Mouse (Mus musculus) embryo, embryonic 11 days (tissue): ENCODE data around the gene Map6.

Experiments used
- DNase-seq: peaks from one replicate; pipeline ENCODE4 v3.0.0-alpha.2; 2015

Map6 gene

GRCm38 (mm10) chr7:99267251-99267896, at the start of gene Map6:
Gene Map6, plus strand, starts transcription at chr7:99267447.
- DNase-seq: peak; percentile 63

- DNase-seq: no peak
These were observed 43.0 kb upstream of the Map6 start for GRCm38 (mm10) chr7:99224225-99224624.

DNA sequence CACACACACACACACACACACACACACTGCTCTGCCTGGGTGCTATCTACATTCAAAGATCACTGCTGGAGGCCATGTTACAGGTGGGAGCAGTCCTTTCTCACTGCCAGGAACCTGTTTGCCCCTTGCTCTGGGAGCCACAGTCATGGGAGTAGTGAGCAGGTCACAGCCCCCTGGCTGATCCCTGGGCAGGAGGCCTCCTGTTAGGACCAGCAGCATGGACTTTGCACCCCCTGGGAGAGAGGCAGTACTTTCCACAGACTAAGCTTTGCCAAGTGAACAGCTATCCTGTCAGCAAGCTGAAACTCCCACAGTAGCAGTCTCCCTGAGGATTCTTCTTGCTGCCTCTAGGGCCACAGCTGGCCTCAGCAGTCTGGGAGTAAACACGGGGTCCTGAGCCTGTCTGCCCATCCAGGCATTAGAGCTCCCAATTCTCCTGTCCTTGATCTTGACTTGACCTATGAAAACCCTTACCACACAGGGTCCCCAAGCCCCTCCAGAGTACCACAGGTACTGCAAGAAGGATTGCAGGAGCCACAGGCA, 42.5 kb upstream of the Map6 start:
- no peak for DNase-seq

DNA sequence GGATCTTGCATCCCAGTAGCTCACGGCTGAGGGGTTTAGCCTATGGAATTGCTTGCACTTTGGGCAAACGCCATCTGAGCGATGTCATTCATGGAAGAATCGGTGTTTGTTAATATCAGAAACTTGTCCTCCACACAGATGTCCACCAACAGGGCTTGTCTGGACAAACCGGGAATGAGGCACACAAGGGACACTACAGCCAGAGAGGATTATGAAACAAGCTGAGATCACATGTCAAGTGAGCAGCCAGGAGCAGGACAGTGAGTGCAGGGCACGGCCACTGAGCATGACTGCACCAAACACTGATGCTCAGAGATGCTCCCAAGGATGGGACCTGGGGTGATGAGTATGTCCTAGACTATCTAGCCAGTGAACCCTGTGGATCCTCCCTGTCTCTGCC, 41.8 kb upstream of the Map6 start:
- no peak for DNase-seq

DNA sequence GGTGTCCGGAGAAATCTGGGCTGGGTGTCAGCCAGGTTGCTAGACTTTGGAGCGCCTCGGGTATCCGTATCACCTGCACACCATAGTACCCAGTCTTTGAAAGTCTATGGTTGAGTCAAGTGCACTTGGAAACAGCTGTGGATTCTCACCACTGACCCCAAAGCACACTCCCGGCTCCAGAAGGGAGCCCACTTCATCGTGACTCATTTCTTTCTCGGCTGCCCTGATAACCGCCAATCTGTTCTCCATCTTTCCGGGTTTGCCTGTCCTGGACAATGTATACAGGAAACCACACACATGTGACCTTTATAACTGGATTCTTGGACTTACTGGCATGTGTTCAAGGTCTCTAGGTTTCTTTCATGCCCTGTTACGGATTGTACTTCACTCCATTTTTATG, 40.6 kb upstream of the Map6 start:
- DNase-seq: no peak

GRCm38 (mm10) chr7:99227267-99227666, 40.0 kb upstream of the Map6 start:
- no peak for DNase-seq

DNA sequence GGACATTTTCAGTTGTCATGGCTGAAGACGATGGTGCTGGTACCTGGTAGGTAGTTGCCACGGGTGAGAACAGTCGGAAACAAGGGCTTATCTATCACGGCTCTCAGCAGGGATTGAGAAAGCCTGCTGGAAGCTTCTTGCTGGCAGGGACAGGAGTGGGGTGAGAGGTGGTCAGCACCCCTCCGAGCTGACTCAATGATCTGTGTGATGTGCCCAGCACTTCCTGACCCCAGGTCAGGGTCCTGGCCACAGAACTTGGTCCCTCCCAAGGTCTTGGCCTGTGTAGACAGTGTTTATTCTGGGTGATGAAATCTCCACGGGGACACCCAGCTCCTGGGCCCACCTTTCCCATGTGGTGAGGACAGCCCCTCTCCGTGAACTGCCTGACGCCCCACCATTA, 38.4 kb upstream of the Map6 start:
- no peak for DNase-seq

GRCm38 (mm10) chr7:99229411-99229810, 37.8 kb upstream of the Map6 start:
- DNase-seq: peak; percentile 74

GRCm38 (mm10) chr7:99230061-99230747, 37.0 kb upstream of the Map6 start:
- no peak for DNase-seq

- no peak for DNase-seq
These were observed 34.7 kb upstream of the Map6 start for GRCm38 (mm10) chr7:99232571-99232970.

- DNase-seq: no peak
These were observed 32.3 kb upstream of the Map6 start for GRCm38 (mm10) chr7:99234916-99235315.

- DNase-seq: peak; percentile 72
These were observed 31.6 kb upstream of the Map6 start for GRCm38 (mm10) chr7:99235657-99236056.

GRCm38 (mm10) chr7:99236888-99237660, 30.2 kb upstream of the Map6 start:
- DNase-seq: peak; percentile 78

- DNase-seq: peak; percentile 64
These were observed 28.8 kb upstream of the Map6 start, which contains the start of gene Mogat2 for GRCm38 (mm10) chr7:99238417-99238816. Gene Mogat2, minus strand, starts transcription at chr7:99238619.

DNA sequence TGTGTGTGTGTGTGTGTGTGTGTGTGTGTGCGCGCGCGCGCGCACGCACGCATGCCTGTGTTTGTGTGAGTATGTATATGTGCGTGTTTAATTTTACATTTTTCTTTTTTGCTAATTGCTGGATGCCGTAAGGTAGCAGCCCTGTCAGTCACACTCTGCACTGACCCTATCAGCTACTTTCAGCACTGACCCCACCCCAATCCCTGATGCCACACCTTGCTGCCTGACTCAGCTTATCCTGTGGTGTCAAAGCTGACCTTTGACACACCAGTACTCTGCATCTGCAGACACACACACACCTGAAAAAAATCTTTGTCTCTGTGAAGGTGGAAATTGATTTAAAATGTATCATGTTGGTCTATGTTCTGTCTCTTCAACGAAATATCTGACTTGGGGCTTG, 25.1 kb upstream of the Map6 start:
- no peak for DNase-seq

- DNase-seq: no peak
These were observed 19.0 kb upstream of the Map6 start for GRCm38 (mm10) chr7:99248157-99248742.

DNA sequence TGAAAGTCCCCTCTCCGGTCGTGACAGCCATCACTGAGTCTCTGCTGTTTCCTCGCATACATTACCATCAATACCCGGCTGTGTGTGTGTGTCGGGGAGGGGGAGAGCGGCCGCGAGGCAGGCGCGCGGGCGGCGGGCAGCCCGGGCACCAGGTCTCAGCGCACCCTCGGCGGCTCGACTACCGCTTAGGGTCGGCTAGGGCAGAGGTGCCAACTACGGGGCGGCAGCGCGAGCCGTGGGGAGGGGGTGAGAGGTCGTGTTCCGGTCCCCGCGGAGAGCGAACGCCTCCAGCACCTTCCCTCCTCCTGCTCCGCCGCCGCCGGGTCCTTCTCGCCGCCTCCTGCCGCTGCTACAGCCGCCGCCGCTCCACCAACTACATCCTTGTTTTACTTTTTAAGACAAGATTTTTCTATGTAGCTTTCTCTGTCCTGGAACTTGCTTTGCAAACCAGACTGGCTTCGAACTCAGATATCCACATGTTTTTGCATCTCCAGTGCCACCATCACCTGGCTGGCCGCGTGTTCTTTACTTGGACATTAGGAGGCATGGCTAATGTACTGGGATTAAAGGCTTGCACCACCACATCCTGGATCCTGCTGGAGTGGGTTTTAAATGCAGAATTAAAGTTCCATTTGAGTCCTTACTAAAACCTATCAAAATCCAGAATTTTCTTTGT, 18.2 kb upstream of the Map6 start:
- no peak for DNase-seq

- peak; percentile 91 for DNase-seq
These were observed 17.7 kb upstream of the Map6 start for GRCm38 (mm10) chr7:99249582-99249911.

DNA sequence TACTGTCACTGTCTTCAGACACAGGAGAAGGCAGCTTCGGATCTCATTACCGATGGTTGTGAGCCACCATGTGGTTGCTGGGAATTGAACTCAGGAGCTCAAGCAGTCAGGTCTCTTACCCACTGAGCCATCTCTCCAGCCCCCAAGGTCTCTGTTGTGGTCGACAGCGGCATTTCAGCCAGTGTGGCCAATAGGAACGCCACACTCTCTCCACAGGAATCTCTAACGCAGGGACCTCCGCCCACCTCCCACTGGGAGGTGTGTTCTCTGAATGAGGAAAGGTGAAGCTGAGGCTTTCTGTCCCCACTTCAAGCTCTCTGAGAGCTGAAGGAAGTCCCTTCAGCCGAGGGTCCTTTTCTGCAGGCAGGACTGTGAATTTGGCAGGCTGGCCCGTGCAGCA, 16.9 kb upstream of the Map6 start:
- no peak for DNase-seq

DNA sequence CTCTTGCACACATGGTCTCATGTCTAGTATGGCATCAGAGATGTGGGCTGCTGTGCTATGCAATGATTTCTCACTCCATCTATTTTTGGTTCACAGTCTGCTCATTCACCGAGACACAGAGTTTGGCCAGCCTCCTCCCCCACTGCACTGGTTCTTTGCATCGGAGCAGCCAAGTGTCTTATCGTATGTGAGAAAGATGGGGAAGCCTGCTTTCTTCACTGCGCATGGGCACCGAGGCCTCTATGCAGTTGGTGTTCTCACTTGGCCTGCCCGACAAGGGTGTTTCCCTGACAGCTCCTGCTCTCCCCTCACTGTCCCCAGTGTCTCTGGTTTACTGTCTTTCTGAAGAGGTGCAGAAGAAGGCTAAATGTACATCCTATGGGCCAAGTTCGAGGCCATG, 12.2 kb upstream of the Map6 start:
- no peak for DNase-seq

DNA sequence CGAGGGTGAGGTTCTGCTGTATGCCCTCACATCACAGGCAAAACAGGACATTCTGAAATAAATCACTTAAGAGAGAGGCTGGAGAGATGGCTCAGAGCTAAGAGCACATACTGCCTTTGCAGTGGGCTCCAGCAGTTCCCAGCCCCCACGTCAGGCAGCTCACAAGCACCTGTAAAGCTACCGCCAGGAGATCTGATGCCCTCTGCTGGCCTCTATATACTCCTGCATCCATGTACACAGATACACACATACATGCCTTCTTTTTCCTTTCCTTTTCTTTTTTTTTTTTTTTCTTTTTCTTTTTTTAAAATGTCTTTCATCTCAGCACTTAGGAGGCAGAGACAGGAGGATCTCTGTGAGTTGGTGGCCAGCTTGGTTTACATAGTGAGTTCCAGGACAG, 5.3 kb upstream of the Map6 start:
- peak; percentile 23 for DNase-seq

DNA sequence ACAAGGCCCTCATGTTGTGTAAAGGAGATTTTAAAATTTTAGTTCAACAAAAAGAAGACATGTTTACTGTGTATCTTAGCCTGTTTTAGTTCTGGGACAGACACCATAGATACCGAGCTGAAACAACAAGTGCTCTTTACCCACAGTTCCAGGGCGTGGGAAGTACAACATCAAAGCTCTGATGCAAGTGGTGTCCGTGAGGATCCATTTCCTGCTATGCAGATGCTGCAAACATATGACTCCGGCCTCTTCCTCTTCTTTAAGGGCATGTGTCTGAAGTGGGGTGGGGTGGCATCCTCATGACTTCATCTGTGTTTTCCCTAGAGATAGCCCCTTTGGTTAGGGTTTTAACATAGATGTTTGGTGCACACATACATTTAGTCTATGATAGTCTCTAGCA, 3.7 kb upstream of the Map6 start:
- DNase-seq: no peak

DNA sequence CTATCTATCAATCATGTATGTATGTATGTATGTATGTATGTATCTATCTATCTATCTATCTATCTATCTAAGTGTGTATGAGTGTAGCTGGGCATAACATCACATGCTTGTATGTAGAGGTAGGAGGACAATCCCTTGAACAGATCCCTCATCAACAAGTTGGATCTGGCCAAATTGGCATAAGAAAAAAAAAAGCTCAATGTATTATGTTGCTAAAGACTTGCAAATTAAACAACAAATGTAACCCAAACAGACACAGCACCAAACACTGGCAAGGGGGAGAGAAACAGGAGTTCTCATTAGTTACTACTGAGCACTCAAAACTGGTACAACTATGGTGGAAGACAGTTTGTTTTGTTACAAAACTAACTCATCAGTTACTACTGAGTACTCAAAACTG, 2.6 kb upstream of the Map6 start:
- no peak for DNase-seq
